Mouse (Mus musculus): ENCODE results near the gene Fras1. TPM values are rescaled to one million over a fixed set of nuclear protein-coding genes. Genes with fewer than 3 reads are reported as not detected.

Gene Fras1
- polyA plus RNA-seq, 1 experiment: 0.22 TPM

GRCm38 (mm10) chr5:96620618-96621017 is 246.9 kb downstream of the Fras1 start:
- no peaks in the 10 kb centered on the region for H3K36me3 ChIP-seq (ENCODE audit: control insufficient read depth, insufficient read depth, low read length)
- TF ChIP-seq POLR2A (IDR thresholded peaks at IDR 0.05; ENCODE audit: control insufficient read depth, low read depth, low read length): no peak
- no peak overlapping the region for H3K27ac ChIP-seq (ENCODE audit: control insufficient read depth, insufficient read depth, low read depth, low read length)
- H3K4me1 ChIP-seq (ENCODE audit: control insufficient read depth, insufficient read depth, low read length): no peaks in the 10 kb centered on the region
- H3K4me3 ChIP-seq (ENCODE audit: control insufficient read depth, low read depth, low read length): no peak overlapping the region
- no peaks in the 10 kb centered on the region for H3K27me3 ChIP-seq (ENCODE audit: control insufficient read depth, insufficient read depth, low read length)

- no peaks in the 10 kb centered on the region for H3K4me1 ChIP-seq (ENCODE audit: control insufficient read depth, insufficient read depth, low read length)
- H3K27me3 ChIP-seq (ENCODE audit: control insufficient read depth, insufficient read depth, low read length): no peaks in the 10 kb centered on the region
- no peak overlapping the region for H3K27ac ChIP-seq (ENCODE audit: control insufficient read depth, insufficient read depth, low read depth, low read length)
- no peak for TF ChIP-seq POLR2A (IDR thresholded peaks at IDR 0.05; ENCODE audit: control insufficient read depth, low read depth, low read length)
- TF ChIP-seq CTCF (IDR thresholded peaks at IDR 0.05; ENCODE audit: control insufficient read depth, insufficient read depth, insufficient replicate concordance, low read depth, low read length): no peak
- no peak overlapping the region for H3K4me3 ChIP-seq (ENCODE audit: control insufficient read depth, low read depth, low read length)
- no peaks in the 10 kb centered on the region for H3K36me3 ChIP-seq (ENCODE audit: control insufficient read depth, insufficient read depth, low read length)
These were observed 249.0 kb downstream of the Fras1 start for GRCm38 (mm10) chr5:96622604-96623352.

- no peaks in the 10 kb centered on the region for H3K36me3 ChIP-seq (ENCODE audit: control insufficient read depth, insufficient read depth, low read length)
- no peak overlapping the region for H3K27ac ChIP-seq (ENCODE audit: control insufficient read depth, insufficient read depth, low read depth, low read length)
- TF ChIP-seq POLR2A (IDR thresholded peaks at IDR 0.05; ENCODE audit: control insufficient read depth, low read depth, low read length): no peak
- TF ChIP-seq CTCF (IDR thresholded peaks at IDR 0.05; ENCODE audit: control insufficient read depth, insufficient read depth, insufficient replicate concordance, low read depth, low read length): no peak
- H3K4me3 ChIP-seq (ENCODE audit: control insufficient read depth, low read depth, low read length): no peak overlapping the region
- no peaks in the 10 kb centered on the region for H3K4me1 ChIP-seq (ENCODE audit: control insufficient read depth, insufficient read depth, low read length)
- no peaks in the 10 kb centered on the region for H3K27me3 ChIP-seq (ENCODE audit: control insufficient read depth, insufficient read depth, low read length)
These were observed 256.1 kb downstream of the Fras1 start for GRCm38 (mm10) chr5:96629851-96630250.

GRCm38 (mm10) chr5:96635146-96635862 is 261.5 kb downstream of the Fras1 start:
- no peak for TF ChIP-seq POLR2A (IDR thresholded peaks at IDR 0.05; ENCODE audit: control insufficient read depth, low read depth, low read length)
- TF ChIP-seq CTCF (IDR thresholded peaks at IDR 0.05; ENCODE audit: control insufficient read depth, insufficient read depth, insufficient replicate concordance, low read depth, low read length): no peak
- Histone ChIP-seq H3K36me3 (ENCODE audit: control insufficient read depth, insufficient read depth, low read length) (no peaks in the 10 kb centered on the region), H3K4me3 (ENCODE audit: control insufficient read depth, low read depth, low read length) (no peak overlapping the region), H3K4me1 (ENCODE audit: control insufficient read depth, insufficient read depth, low read length) (no peaks in the 10 kb centered on the region), H3K27ac (ENCODE audit: control insufficient read depth, insufficient read depth, low read depth, low read length) (no peak overlapping the region), H3K27me3 (ENCODE audit: control insufficient read depth, insufficient read depth, low read length) (no peaks in the 10 kb centered on the region)

- TF ChIP-seq POLR2A (IDR thresholded peaks at IDR 0.05; ENCODE audit: control insufficient read depth, low read depth, low read length): no peak
- no peak for TF ChIP-seq CTCF (IDR thresholded peaks at IDR 0.05; ENCODE audit: control insufficient read depth, insufficient read depth, insufficient replicate concordance, low read depth, low read length)
- H3K4me3 ChIP-seq (ENCODE audit: control insufficient read depth, low read depth, low read length): no peak overlapping the region
- H3K27me3 ChIP-seq (ENCODE audit: control insufficient read depth, insufficient read depth, low read length): no peaks in the 10 kb centered on the region
- H3K27ac ChIP-seq (ENCODE audit: control insufficient read depth, insufficient read depth, low read depth, low read length): no peak overlapping the region
- H3K36me3 ChIP-seq (ENCODE audit: control insufficient read depth, insufficient read depth, low read length): no peaks in the 10 kb centered on the region
- no peaks in the 10 kb centered on the region for H3K4me1 ChIP-seq (ENCODE audit: control insufficient read depth, insufficient read depth, low read length)
These were observed 262.1 kb downstream of the Fras1 start for GRCm38 (mm10) chr5:96635866-96636265.

GRCm38 (mm10) chr5:96639213-96639910 is 265.6 kb downstream of the Fras1 start:
- H3K27me3 ChIP-seq (ENCODE audit: control insufficient read depth, insufficient read depth, low read length): no peaks in the 10 kb centered on the region
- H3K27ac ChIP-seq (ENCODE audit: control insufficient read depth, insufficient read depth, low read depth, low read length): no peak overlapping the region
- H3K36me3 ChIP-seq (ENCODE audit: control insufficient read depth, insufficient read depth, low read length): no peaks in the 10 kb centered on the region
- TF ChIP-seq POLR2A (IDR thresholded peaks at IDR 0.05; ENCODE audit: control insufficient read depth, low read depth, low read length): no peak
- TF ChIP-seq CTCF (IDR thresholded peaks at IDR 0.05; ENCODE audit: control insufficient read depth, insufficient read depth, insufficient replicate concordance, low read depth, low read length): no peak
- H3K4me1 ChIP-seq (ENCODE audit: control insufficient read depth, insufficient read depth, low read length): no peaks in the 10 kb centered on the region
- no peak overlapping the region for H3K4me3 ChIP-seq (ENCODE audit: control insufficient read depth, low read depth, low read length)

GRCm38 (mm10) chr5:96641297-96641696 is 267.5 kb downstream of the Fras1 start:
- Histone ChIP-seq H3K4me3 (ENCODE audit: control insufficient read depth, low read depth, low read length) (no peak overlapping the region), H3K36me3 (ENCODE audit: control insufficient read depth, insufficient read depth, low read length) (no peaks in the 10 kb centered on the region)
- no peak for TF ChIP-seq CTCF (IDR thresholded peaks at IDR 0.05; ENCODE audit: control insufficient read depth, insufficient read depth, insufficient replicate concordance, low read depth, low read length)
- no peak for TF ChIP-seq POLR2A (IDR thresholded peaks at IDR 0.05; ENCODE audit: control insufficient read depth, low read depth, low read length)

More at GRCm38 (mm10) chr5:96641297-96641696, 267.5 kb downstream of the Fras1 start:
- no peaks in the 10 kb centered on the region for H3K4me1 ChIP-seq (ENCODE audit: control insufficient read depth, insufficient read depth, low read length)
- H3K27ac ChIP-seq (ENCODE audit: control insufficient read depth, insufficient read depth, low read depth, low read length): no peak overlapping the region
- no peaks in the 10 kb centered on the region for H3K27me3 ChIP-seq (ENCODE audit: control insufficient read depth, insufficient read depth, low read length)

Measured in testis, adult 2 months (tissue).